Mouse (Mus musculus): Measurements from ENCODE around the gene Zdhhc16.

DNA sequence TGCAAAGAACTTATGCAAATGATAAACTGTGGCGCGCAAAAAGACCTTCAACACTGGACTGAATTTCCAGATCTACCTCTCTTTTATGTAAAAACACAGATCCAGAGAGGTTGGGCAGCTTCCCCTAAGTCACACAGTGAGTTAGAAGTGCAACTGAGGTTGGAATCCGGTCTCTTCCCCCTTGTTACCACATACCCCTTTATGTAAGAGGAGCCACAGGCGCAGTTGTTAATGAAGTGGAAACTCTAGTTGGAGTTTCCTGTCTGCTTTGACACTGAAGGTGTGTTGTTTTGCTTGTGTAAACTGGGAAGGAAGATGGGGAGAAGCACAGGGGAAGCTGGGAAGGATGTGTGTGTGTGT, 49.5 kb downstream of the Zdhhc16 start:
- TF ChIP-seq POLR2A (IDR thresholded peaks at IDR 0.05; ENCODE audit: insufficient read depth, low read depth, low read length) (no peak), CTCF (IDR thresholded peaks at IDR 0.05; ENCODE audit: insufficient read depth, low read depth, low read length) (no peak)
